Mouse (Mus musculus): ENCODE measurements around the gene 1700029I15Rik. TPM values are rescaled to one million over a fixed set of nuclear protein-coding genes. Genes with fewer than 3 reads are reported as not detected.

The 1700029I15Rik gene
- polyA plus RNA-seq, 1 experiment = 0.41 TPM

DNA sequence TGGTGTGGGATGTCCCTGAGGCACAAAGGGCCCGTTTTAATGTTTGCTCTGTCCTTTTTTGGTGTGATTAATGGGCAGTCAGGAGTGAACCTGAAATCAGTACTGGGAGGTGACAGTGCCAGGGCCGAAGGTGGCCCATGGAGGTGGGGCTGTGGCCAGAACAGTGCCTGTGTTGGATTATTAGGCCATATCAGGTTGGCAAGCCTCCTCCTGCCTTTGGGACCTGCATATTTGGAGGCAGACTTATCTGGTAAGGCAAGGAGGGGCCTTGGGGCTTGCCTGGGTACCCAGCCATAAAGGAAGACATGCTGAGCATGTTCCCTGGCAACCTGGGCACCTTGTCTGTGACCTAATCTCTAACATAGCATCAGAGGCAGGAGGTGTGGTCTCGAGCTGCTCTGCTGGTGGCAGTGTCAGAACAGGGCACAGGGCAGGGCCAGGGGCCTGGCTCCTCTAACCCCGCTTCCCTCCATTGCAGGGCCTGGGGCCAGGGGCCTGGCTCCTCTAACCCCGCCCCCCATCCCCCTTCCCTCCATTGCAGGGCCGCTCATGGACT lies 1.8 kb upstream of the 1700029I15Rik start:
- Histone ChIP-seq H3K36me3 (ENCODE audit: control insufficient read depth) (peaks cover 73% of the 10 kb centered on the region), H3K27me3 (ENCODE audit: control insufficient read depth) (no peaks in the 10 kb centered on the region; the same call in 1 of the 2 replicates), H3K9me3 (ENCODE audit: control insufficient read depth, low read length) (no peaks in the 10 kb centered on the region), H3K4me3 (replicated peaks) (no peak overlapping the region), H3K4me1 (ENCODE audit: control insufficient read depth) (peaks cover 25% of the 10 kb centered on the region)
- TF ChIP-seq TAL1 (IDR thresholded peaks at IDR 0.05; ENCODE audit: low read length) (no peak), GATA1 (IDR thresholded peaks at IDR 0.05; ENCODE audit: low read length) (no peak)

GRCm38 (mm10) chr2:92381161-92381560 lies 1.2 kb upstream of the 1700029I15Rik start:
- Histone ChIP-seq H3K4me1 (ENCODE audit: control insufficient read depth) (peaks cover 20% of the 10 kb centered on the region), H3K4me3 (replicated peaks) (no peak overlapping the region), H3K36me3 (ENCODE audit: control insufficient read depth) (peaks cover 73% of the 10 kb centered on the region), H3K9me3 (ENCODE audit: control insufficient read depth, low read length) (no peaks in the 10 kb centered on the region), H3K27me3 (ENCODE audit: control insufficient read depth) (peaks cover 2% of the 10 kb centered on the region; the same call in 1 of the 2 replicates)
- TF ChIP-seq TAL1 (IDR thresholded peaks at IDR 0.05; ENCODE audit: low read length) = no peak
- no peak for TF ChIP-seq GATA1 (IDR thresholded peaks at IDR 0.05; ENCODE audit: low read length)

- H3K36me3 ChIP-seq (ENCODE audit: control insufficient read depth) = peaks cover 60% of the 10 kb centered on the region
These were observed 421 bp downstream of the 1700029I15Rik start for GRCm38 (mm10) chr2:92382759-92383158.

GRCm38 (mm10) chr2:92384101-92384500 lies 1.8 kb downstream of the 1700029I15Rik start:
- Histone ChIP-seq H3K9me3 (ENCODE audit: control insufficient read depth, low read length) (peaks cover 2% of the 10 kb centered on the region; the same call in 1 of the 2 replicates), H3K4me3 (replicated peaks) (no peak overlapping the region), H3K36me3 (ENCODE audit: control insufficient read depth) (peaks cover 47% of the 10 kb centered on the region), H3K4me1 (ENCODE audit: control insufficient read depth) (peaks cover 13% of the 10 kb centered on the region), H3K27me3 (ENCODE audit: control insufficient read depth) (peaks cover 28% of the 10 kb centered on the region)
- TF ChIP-seq GATA1 (IDR thresholded peaks at IDR 0.05; ENCODE audit: low read length) = no peak
- TF ChIP-seq TAL1 (IDR thresholded peaks at IDR 0.05; ENCODE audit: low read length) = no peak

More at GRCm38 (mm10) chr2:92382759-92383158, 421 bp downstream of the 1700029I15Rik start:
- Histone ChIP-seq H3K4me1 (ENCODE audit: control insufficient read depth) (peaks cover 9% of the 10 kb centered on the region), H3K4me3 (replicated peaks) (no peak overlapping the region), H3K9me3 (ENCODE audit: control insufficient read depth, low read length) (no peaks in the 10 kb centered on the region), H3K27me3 (ENCODE audit: control insufficient read depth) (peaks cover 14% of the 10 kb centered on the region)
- TF ChIP-seq TAL1 (IDR thresholded peaks at IDR 0.05; ENCODE audit: low read length) (no peak), GATA1 (IDR thresholded peaks at IDR 0.05; ENCODE audit: low read length) (no peak)

GRCm38 (mm10) chr2:92385113-92386051 lies 3.0 kb downstream of the 1700029I15Rik start:
- Histone ChIP-seq H3K27me3 (ENCODE audit: control insufficient read depth) (peaks cover 41% of the 10 kb centered on the region), H3K4me3 (replicated peaks) (no peak overlapping the region), H3K9me3 (ENCODE audit: control insufficient read depth, low read length) (peaks cover 2% of the 10 kb centered on the region; the same call in 1 of the 2 replicates), H3K4me1 (ENCODE audit: control insufficient read depth) (peaks cover 17% of the 10 kb centered on the region), H3K36me3 (ENCODE audit: control insufficient read depth) (peaks cover 34% of the 10 kb centered on the region)
- TF ChIP-seq GATA1 (IDR thresholded peaks at IDR 0.05; ENCODE audit: low read length) (no peak), TAL1 (IDR thresholded peaks at IDR 0.05; ENCODE audit: low read length) (no peak)

- Histone ChIP-seq H3K36me3 (ENCODE audit: control insufficient read depth) (peaks cover 18% of the 10 kb centered on the region), H3K4me1 (ENCODE audit: control insufficient read depth) (peaks cover 17% of the 10 kb centered on the region), H3K9me3 (ENCODE audit: control insufficient read depth, low read length) (peaks cover 2% of the 10 kb centered on the region; the same call in 1 of the 2 replicates), H3K4me3 (replicated peaks) (no peak overlapping the region), H3K27me3 (ENCODE audit: control insufficient read depth) (peaks cover 57% of the 10 kb centered on the region)
- TF ChIP-seq GATA1 (IDR thresholded peaks at IDR 0.05; ENCODE audit: low read length) (no peak), TAL1 (IDR thresholded peaks at IDR 0.05; ENCODE audit: low read length) (no peak)
These were observed 4.7 kb downstream of the 1700029I15Rik start for GRCm38 (mm10) chr2:92386821-92387570.

GRCm38 (mm10) chr2:92387646-92388045 lies 5.3 kb downstream of the 1700029I15Rik start:
- peaks cover 2% of the 10 kb centered on the region; the same call in 1 of the 2 replicates for H3K9me3 ChIP-seq (ENCODE audit: control insufficient read depth, low read length)
- no peak overlapping the region for H3K4me3 ChIP-seq (replicated peaks)
- peaks cover 63% of the 10 kb centered on the region for H3K27me3 ChIP-seq (ENCODE audit: control insufficient read depth)
- peaks cover 17% of the 10 kb centered on the region for H3K4me1 ChIP-seq (ENCODE audit: control insufficient read depth)
- H3K36me3 ChIP-seq (ENCODE audit: control insufficient read depth) = peaks cover 11% of the 10 kb centered on the region
- TF ChIP-seq GATA1 (IDR thresholded peaks at IDR 0.05; ENCODE audit: low read length) (no peak), TAL1 (IDR thresholded peaks at IDR 0.05; ENCODE audit: low read length) (no peak)

GRCm38 (mm10) chr2:92388081-92388517 lies 5.8 kb downstream of the 1700029I15Rik start:
- Histone ChIP-seq H3K4me3 (replicated peaks) (no peak overlapping the region), H3K36me3 (ENCODE audit: control insufficient read depth) (peaks cover 7% of the 10 kb centered on the region), H3K4me1 (ENCODE audit: control insufficient read depth) (peaks cover 17% of the 10 kb centered on the region), H3K9me3 (ENCODE audit: control insufficient read depth, low read length) (peaks cover 2% of the 10 kb centered on the region; the same call in 1 of the 2 replicates), H3K27me3 (ENCODE audit: control insufficient read depth) (peaks cover 68% of the 10 kb centered on the region)
- TF ChIP-seq TAL1 (IDR thresholded peaks at IDR 0.05; ENCODE audit: low read length) = no peak
- TF ChIP-seq GATA1 (IDR thresholded peaks at IDR 0.05; ENCODE audit: low read length) = no peak

Data from erythroblast, embryonic 14.5 days (primary cell).